Mouse (Mus musculus): Measurements from ENCODE around the gene 9530077C05Rik. TPM values are rescaled to one million over a fixed set of nuclear protein-coding genes. Genes with fewer than 3 reads are reported as not detected.
A peak's percentile ranks its signal among the peaks of the same experiment; 100 is the strongest.

Gene 9530077C05Rik
- polyA plus RNA-seq (2015; fragmentation: Nextera tagmentation; extraction: Ambion mirVana): 1.2 and 1.6 TPM in 2 replicates

DNA sequence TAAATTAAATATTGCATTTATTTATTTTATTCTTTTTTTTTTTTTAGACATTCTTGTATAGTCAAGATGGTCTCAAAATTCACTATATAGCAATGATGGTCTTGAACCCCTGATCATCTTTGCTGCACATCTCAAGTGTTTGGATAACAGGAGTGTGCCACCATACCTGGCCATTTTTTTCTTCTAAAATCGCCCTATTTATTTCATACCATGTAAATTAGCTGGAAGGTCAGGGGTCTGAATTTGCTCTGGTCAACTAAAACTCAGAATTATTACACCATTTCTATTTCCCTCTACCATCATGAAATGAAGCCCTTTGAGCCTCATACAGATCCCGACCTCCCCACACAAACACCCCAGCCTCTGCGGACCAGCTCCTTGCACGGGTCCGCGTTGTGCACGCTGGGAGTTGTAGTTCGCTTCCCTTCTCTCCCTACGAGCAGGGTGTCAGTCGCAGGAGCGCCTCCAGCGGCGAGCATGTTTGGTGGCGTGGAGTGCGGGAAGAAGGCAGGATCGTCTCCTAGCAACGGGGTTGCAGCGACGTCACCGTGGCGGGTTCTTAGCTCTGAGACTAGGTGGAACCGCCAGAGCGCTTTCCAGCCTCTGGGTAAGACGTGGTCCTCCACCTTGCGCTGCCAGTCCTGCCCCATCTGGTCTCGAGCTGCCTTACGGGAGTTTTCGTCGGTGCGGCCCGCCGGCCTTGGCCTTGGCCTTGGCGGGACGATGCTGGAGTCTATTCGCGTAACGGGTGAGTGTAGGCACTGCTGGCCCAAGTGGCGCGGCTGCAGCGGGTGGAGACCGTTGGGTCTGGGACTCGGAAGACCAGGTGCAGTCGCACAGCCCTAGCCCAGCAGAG, at the start of gene 9530077C05Rik:
Gene 9530077C05Rik (plus strand): TSS at position 512 of the 856 bp plus-strand sequence.
- H3K4me3 ChIP-seq (ENCODE audit: low read depth, low read length): peak within 1 kb of the TSS; percentile 58
- H3K9ac ChIP-seq (replicated peaks): peak within 1 kb of the TSS; percentile 54; the same call in 1 of the 2 replicates
- DNase-seq (peak; percentile 95), ATAC-seq (peak; percentile 99)
- peaks cover 3% of the 10 kb centered on the region; the same call in 1 of the 2 replicates for H3K4me1 ChIP-seq (ENCODE audit: insufficient read depth)
- WGBS (ENCODE audit: insufficient replicate concordance): under 1% methylated on average over 43 of the region's 43 CpGs
- TF ChIP-seq CTCF (IDR thresholded peaks at IDR 0.05; ENCODE audit: low read depth) (peak; percentile 96), EP300 (IDR thresholded peaks at IDR 0.05; ENCODE audit: low read depth) (no peak)
- H3K27ac ChIP-seq (ENCODE audit: low read depth): no peak within 1 kb of the TSS
- H3K4me2 ChIP-seq (ENCODE audit: low read depth, low read length): peak within 1 kb of the TSS; percentile 85
- H3K36me3 ChIP-seq (replicated peaks; ENCODE audit: insufficient read depth, low read length): no peaks in the 10 kb centered on the region
- H3K9me3 ChIP-seq (ENCODE audit: low read length): no peaks in the 10 kb centered on the region
- no peaks in the 10 kb centered on the region for H3K27me3 ChIP-seq (ENCODE audit: insufficient read depth, low read length)

DNA sequence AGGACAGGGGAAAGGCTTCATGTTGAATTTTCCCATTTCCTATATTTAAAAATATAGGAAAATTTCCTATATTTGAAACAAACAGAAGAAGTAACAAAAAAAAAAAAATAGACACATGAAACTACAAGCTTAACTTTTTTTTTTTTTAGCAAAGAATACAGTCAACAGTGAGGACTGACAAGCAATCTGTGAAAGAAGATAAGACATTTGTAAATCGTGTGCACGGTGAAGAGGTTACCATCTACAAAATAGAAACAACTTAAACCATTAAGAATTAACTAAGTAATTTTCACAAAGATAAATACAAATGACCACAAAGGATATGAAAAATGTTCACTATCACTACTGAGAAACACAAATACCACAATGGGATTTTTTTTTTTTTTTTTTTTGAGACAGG, 45.1 kb upstream of the 9530077C05Rik start:
- DNase-seq (no peak), ATAC-seq (no peak)
- WGBS (ENCODE audit: insufficient replicate concordance): 64% methylated on average over 2 of the region's 2 CpGs
- H3K36me3 ChIP-seq (replicated peaks; ENCODE audit: insufficient read depth, low read length): peaks cover 80% of the 10 kb centered on the region
- H3K4me1 ChIP-seq (ENCODE audit: insufficient read depth): no peaks in the 10 kb centered on the region
- no peak overlapping the region for H3K4me2 ChIP-seq (ENCODE audit: low read depth, low read length)
- H3K4me3 ChIP-seq (ENCODE audit: low read depth, low read length): no peak overlapping the region
- no peaks in the 10 kb centered on the region for H3K27me3 ChIP-seq (ENCODE audit: insufficient read depth, low read length)
- H3K27ac ChIP-seq (ENCODE audit: low read depth): no peak overlapping the region
- TF ChIP-seq CTCF (IDR thresholded peaks at IDR 0.05; ENCODE audit: low read depth) (no peak), EP300 (IDR thresholded peaks at IDR 0.05; ENCODE audit: low read depth) (no peak)
- no peaks in the 10 kb centered on the region for H3K9me3 ChIP-seq (ENCODE audit: low read length)
- no peak overlapping the region for H3K9ac ChIP-seq (replicated peaks)

GRCm38 (mm10) chr9:22366621-22367020, 44.7 kb upstream of the 9530077C05Rik start:
- Histone ChIP-seq H3K9me3 (ENCODE audit: low read length) (no peaks in the 10 kb centered on the region), H3K4me3 (ENCODE audit: low read depth, low read length) (no peak overlapping the region), H3K36me3 (replicated peaks; ENCODE audit: insufficient read depth, low read length) (peaks cover 80% of the 10 kb centered on the region), H3K27ac (ENCODE audit: low read depth) (peak overlapping the region; percentile 31; the same call in 1 of the 2 replicates), H3K4me2 (ENCODE audit: low read depth, low read length) (no peak overlapping the region), H3K4me1 (ENCODE audit: insufficient read depth) (no peaks in the 10 kb centered on the region), H3K27me3 (ENCODE audit: insufficient read depth, low read length) (no peaks in the 10 kb centered on the region), H3K9ac (replicated peaks) (no peak overlapping the region)
- WGBS (ENCODE audit: insufficient replicate concordance): 75% methylated on average over 10 of the region's 10 CpGs
- DNase-seq: peak; percentile 29
- TF ChIP-seq EP300 (IDR thresholded peaks at IDR 0.05; ENCODE audit: low read depth) (no peak), CTCF (IDR thresholded peaks at IDR 0.05; ENCODE audit: low read depth) (no peak)
- no peak for ATAC-seq

DNA sequence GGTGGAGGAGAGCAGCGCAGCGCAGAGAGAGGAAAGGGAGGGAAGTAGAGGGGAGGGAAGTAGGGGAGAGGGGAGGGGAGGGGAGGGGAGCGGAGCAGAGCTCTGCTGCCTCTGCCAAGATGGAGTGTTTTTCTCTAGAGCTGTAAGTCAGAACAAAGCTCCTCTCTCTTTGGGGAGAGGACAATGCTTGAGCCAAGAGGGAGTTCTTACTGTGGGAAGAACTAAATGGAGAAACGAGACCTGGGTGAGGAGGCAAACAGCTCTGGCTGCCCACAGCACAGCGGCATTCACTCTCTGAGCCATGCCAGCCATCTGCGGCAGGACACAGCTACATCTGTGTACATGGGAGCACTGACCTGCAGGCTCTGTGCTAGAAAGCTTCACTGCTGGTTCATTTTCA, 43.3 kb upstream of the 9530077C05Rik start:
- ATAC-seq (no peak), DNase-seq (no peak)
- TF ChIP-seq CTCF (IDR thresholded peaks at IDR 0.05; ENCODE audit: low read depth) (no peak), EP300 (IDR thresholded peaks at IDR 0.05; ENCODE audit: low read depth) (no peak)
- H3K27me3 ChIP-seq (ENCODE audit: insufficient read depth, low read length): no peaks in the 10 kb centered on the region
- no peaks in the 10 kb centered on the region for H3K4me1 ChIP-seq (ENCODE audit: insufficient read depth)
- H3K36me3 ChIP-seq (replicated peaks; ENCODE audit: insufficient read depth, low read length): peaks cover 79% of the 10 kb centered on the region
- 69% methylated on average over 6 of the region's 6 CpGs for WGBS (ENCODE audit: insufficient replicate concordance)
- no peak overlapping the region for H3K9ac ChIP-seq (replicated peaks)
- 0 out of 2 replicates have a peak overlapping the region, but pooled peaks have one; percentile 29 for H3K4me2 ChIP-seq (ENCODE audit: low read depth, low read length)
- H3K4me3 ChIP-seq (ENCODE audit: low read depth, low read length): no peak overlapping the region
- H3K27ac ChIP-seq (ENCODE audit: low read depth): peak overlapping the region; percentile 60; the same call in 1 of the 2 replicates
- no peaks in the 10 kb centered on the region for H3K9me3 ChIP-seq (ENCODE audit: low read length)

- peak; percentile 35 for DNase-seq
- Histone ChIP-seq H3K27me3 (ENCODE audit: insufficient read depth, low read length) (no peaks in the 10 kb centered on the region), H3K36me3 (replicated peaks; ENCODE audit: insufficient read depth, low read length) (peaks cover 78% of the 10 kb centered on the region), H3K9me3 (ENCODE audit: low read length) (no peaks in the 10 kb centered on the region), H3K27ac (ENCODE audit: low read depth) (no peak overlapping the region), H3K4me3 (ENCODE audit: low read depth, low read length) (no peak overlapping the region), H3K9ac (replicated peaks) (no peak overlapping the region), H3K4me1 (ENCODE audit: insufficient read depth) (no peaks in the 10 kb centered on the region), H3K4me2 (ENCODE audit: low read depth, low read length) (no peak overlapping the region)
- no peak for ATAC-seq
- WGBS (ENCODE audit: insufficient replicate concordance): 92% methylated on average over 4 of the region's 4 CpGs
- TF ChIP-seq CTCF (IDR thresholded peaks at IDR 0.05; ENCODE audit: low read depth): peak; percentile 36; the same call in 1 of the 2 replicates
- TF ChIP-seq EP300 (IDR thresholded peaks at IDR 0.05; ENCODE audit: low read depth): no peak
Observed at GRCm38 (mm10) chr9:22372760-22373159, 38.6 kb upstream of the 9530077C05Rik start.

DNA sequence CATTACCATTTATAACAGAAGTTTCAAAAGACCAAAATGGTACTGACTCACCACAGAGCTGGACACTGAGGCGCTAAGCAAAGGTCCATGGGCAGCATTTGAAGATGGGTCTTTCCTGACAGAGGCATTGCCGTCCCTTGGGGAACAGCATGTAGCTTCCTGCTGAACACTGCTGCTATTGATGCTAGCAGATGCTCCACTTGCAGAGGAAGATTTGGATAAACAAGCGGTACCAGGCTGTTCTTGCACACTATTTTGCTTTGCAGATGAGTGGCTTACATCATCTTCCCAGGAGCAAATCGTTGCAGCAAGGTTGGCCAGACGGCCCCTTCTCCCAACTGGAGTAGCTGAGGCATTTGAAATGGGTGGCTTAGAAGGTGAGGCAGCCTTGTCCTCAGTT, 35.2 kb upstream of the 9530077C05Rik start:
- 91% methylated on average over 5 of the region's 5 CpGs for WGBS (ENCODE audit: insufficient replicate concordance)
- Histone ChIP-seq H3K4me3 (ENCODE audit: low read depth, low read length) (no peak overlapping the region), H3K4me2 (ENCODE audit: low read depth, low read length) (no peak overlapping the region), H3K27me3 (ENCODE audit: insufficient read depth, low read length) (no peaks in the 10 kb centered on the region), H3K36me3 (replicated peaks; ENCODE audit: insufficient read depth, low read length) (peaks cover 79% of the 10 kb centered on the region), H3K27ac (ENCODE audit: low read depth) (no peak overlapping the region), H3K9me3 (ENCODE audit: low read length) (no peaks in the 10 kb centered on the region), H3K9ac (replicated peaks) (no peak overlapping the region), H3K4me1 (ENCODE audit: insufficient read depth) (no peaks in the 10 kb centered on the region)
- TF ChIP-seq EP300 (IDR thresholded peaks at IDR 0.05; ENCODE audit: low read depth) (no peak), CTCF (IDR thresholded peaks at IDR 0.05; ENCODE audit: low read depth) (no peak)
- DNase-seq (no peak), ATAC-seq (no peak)

Data from liver, postnatal 0 days (tissue).